Mouse (Mus musculus) kidney, embryonic 14.5 days (tissue): ENCODE data around the gene 1700029I15Rik. TPM values are rescaled to one million over a fixed set of nuclear protein-coding genes. Genes with fewer than 3 reads are reported as not detected.
A peak's percentile ranks its signal among the peaks of the same experiment; 100 is the strongest.

Experiments
- ATAC-seq: fragments of 200-750 bp; cut with Nextera tagmentation; 2 replicates; pipeline ENCODE4 v1.8.0; 2017; ENCODE audit warnings: moderate number of reproducible peaks, mild to moderate bottlenecking, moderate TSS enrichment, moderate library complexity; ENCODE audit not compliant: low FRiP score, low TSS enrichment
- H3K27ac ChIP-seq: fragments of 300-500 bp; sonication (generic); 2 replicates; pipeline ENCODE4 v1.5.1; 2014; ENCODE audit warnings: low read depth, mild to moderate bottlenecking, low read length, moderate library complexity, mixed read lengths
- H3K27me3 ChIP-seq: fragments of 300-500 bp; sonication (generic); 2 replicates; pipeline ENCODE4 v1.6.1; 2014; ENCODE audit warnings: mild to moderate bottlenecking, low read length; ENCODE audit not compliant: control insufficient read depth, insufficient read depth
- H3K36me3 ChIP-seq: fragments of 300-500 bp; sonication (generic); 2 replicates; pipeline ENCODE4 v1.6.1; 2014; ENCODE audit warnings: low read length, mixed read lengths; ENCODE audit not compliant: control insufficient read depth, insufficient read depth
- H3K4me1 ChIP-seq: fragments of 300-500 bp; sonication (generic); 2 replicates; pipeline ENCODE4 v1.6.1; 2014; ENCODE audit warnings: low read length, mixed read lengths; ENCODE audit not compliant: control insufficient read depth, insufficient read depth
- H3K4me2 ChIP-seq: fragments of 300-500 bp; sonication (generic); replicated peaks from 2 replicates; pipeline ENCODE4 v1.6.1; 2014; ENCODE audit warnings: low read depth, mild to moderate bottlenecking, low read length
- H3K4me3 ChIP-seq: fragments of 300-500 bp; sonication (generic); 2 replicates; pipeline ENCODE4 v1.5.1; 2014; ENCODE audit warnings: mild to moderate bottlenecking, low read length
- H3K9ac ChIP-seq: fragments of 300-500 bp; sonication (generic); 2 replicates; pipeline ENCODE4 v1.6.1; 2014; ENCODE audit warnings: low read depth, mild to moderate bottlenecking, low read length, moderate library complexity
- H3K9me3 ChIP-seq: fragments of 300-500 bp; sonication (generic); 2 replicates; pipeline ENCODE4 v1.6.1; 2016; ENCODE audit warnings: low read length; ENCODE audit not compliant: control insufficient read depth
- WGBS: fragments of 180-500 bp; shearing (Covaris S2); extraction: QIAGEN DNeasy Blood & Tissue Kit; methylation state at CpG from one replicate; pipeline ENCODE4 v1.1.7; 2014; 5-methylcytosine and 5-hydroxymethylcytosine counted together
- polyA plus RNA-seq: library from polyadenylated mRNA; unstranded; fragments of >200 nt; fragmentation: Nextera tagmentation; extraction: Ambion mirVana; gene quantifications from 2 replicates; pipeline ENCODE4 v1.2.1, GENCODE M21; 2014

Gene 1700029I15Rik
- polyA plus RNA-seq, 1 experiment from 2014 or later = 2.5 TPM

- no peak for ATAC-seq
- no peak overlapping the region for H3K4me2 ChIP-seq
- WGBS = 92% methylated on average over 18 of the region's 18 CpGs
- no peaks in the 10 kb centered on the region for H3K9me3 ChIP-seq
- H3K9ac ChIP-seq = no peak overlapping the region
- peaks cover 89% of the 10 kb centered on the region for H3K36me3 ChIP-seq
- H3K4me1 ChIP-seq = no peaks in the 10 kb centered on the region
- no peak overlapping the region for H3K27ac ChIP-seq
- H3K4me3 ChIP-seq = no peak overlapping the region
- H3K27me3 ChIP-seq = no peaks in the 10 kb centered on the region
Measured at GRCm38 (mm10) chr2:92408309-92409045, 26.1 kb downstream of the 1700029I15Rik start.

- Histone ChIP-seq H3K4me2 (no peak overlapping the region), H3K36me3 (peaks cover 90% of the 10 kb centered on the region), H3K9me3 (no peaks in the 10 kb centered on the region), H3K9ac (no peak overlapping the region), H3K4me1 (no peaks in the 10 kb centered on the region), H3K4me3 (no peak overlapping the region), H3K27ac (no peak overlapping the region), H3K27me3 (no peaks in the 10 kb centered on the region)
- WGBS = 93% methylated on average over 10 of the region's 10 CpGs
- no peak for ATAC-seq
Measured at GRCm38 (mm10) chr2:92411705-92412104, 29.4 kb downstream of the 1700029I15Rik start.

- no peaks in the 10 kb centered on the region for H3K9me3 ChIP-seq
- H3K4me3 ChIP-seq = no peak overlapping the region
- H3K27ac ChIP-seq = no peak overlapping the region
- ATAC-seq = no peak
- no peak overlapping the region for H3K4me2 ChIP-seq
- H3K27me3 ChIP-seq = no peaks in the 10 kb centered on the region
- 93% methylated on average over 7 of the region's 7 CpGs for WGBS
- no peaks in the 10 kb centered on the region; the same call in 1 of the 2 replicates for H3K4me1 ChIP-seq
- H3K36me3 ChIP-seq = peaks cover 79% of the 10 kb centered on the region
- H3K9ac ChIP-seq = no peak overlapping the region
Measured at GRCm38 (mm10) chr2:92421723-92422387, 39.5 kb downstream of the 1700029I15Rik start.

- no peaks in the 10 kb centered on the region for H3K9me3 ChIP-seq
- no peak for ATAC-seq
- H3K4me2 ChIP-seq = no peak overlapping the region
- WGBS = 68% methylated on average over 10 of the region's 10 CpGs
- no peaks in the 10 kb centered on the region for H3K27me3 ChIP-seq
- H3K4me1 ChIP-seq = no peaks in the 10 kb centered on the region; the same call in 1 of the 2 replicates
- no peak overlapping the region for H3K4me3 ChIP-seq
- no peak overlapping the region for H3K9ac ChIP-seq
- H3K36me3 ChIP-seq = peaks cover 73% of the 10 kb centered on the region
- H3K27ac ChIP-seq = no peak overlapping the region
Measured at GRCm38 (mm10) chr2:92422388-92423135, 40.2 kb downstream of the 1700029I15Rik start.

- no peak overlapping the region for H3K27ac ChIP-seq
- no peak for ATAC-seq
- H3K27me3 ChIP-seq = no peaks in the 10 kb centered on the region
- H3K9me3 ChIP-seq = no peaks in the 10 kb centered on the region
- no peak overlapping the region for H3K4me2 ChIP-seq
- 92% methylated on average over 9 of the region's 9 CpGs for WGBS
- peaks cover 67% of the 10 kb centered on the region for H3K36me3 ChIP-seq
- no peak overlapping the region for H3K9ac ChIP-seq
- no peaks in the 10 kb centered on the region; the same call in 1 of the 2 replicates for H3K4me1 ChIP-seq
- H3K4me3 ChIP-seq = no peak overlapping the region
Measured at GRCm38 (mm10) chr2:92423156-92423555, 40.8 kb downstream of the 1700029I15Rik start.

GRCm38 (mm10) chr2:92423702-92424461, 41.5 kb downstream of the 1700029I15Rik start:
- ATAC-seq = no peak
- H3K4me1 ChIP-seq = no peaks in the 10 kb centered on the region; the same call in 1 of the 2 replicates
- H3K27me3 ChIP-seq = no peaks in the 10 kb centered on the region
- WGBS = 90% methylated on average over 9 of the region's 9 CpGs
- no peak overlapping the region for H3K4me3 ChIP-seq
- peaks cover 61% of the 10 kb centered on the region for H3K36me3 ChIP-seq
- H3K27ac ChIP-seq = peak overlapping the region; percentile 44
- H3K4me2 ChIP-seq = no peak overlapping the region
- H3K9me3 ChIP-seq = no peaks in the 10 kb centered on the region
- no peak overlapping the region for H3K9ac ChIP-seq

- no peak overlapping the region for H3K4me2 ChIP-seq
- H3K4me1 ChIP-seq = no peaks in the 10 kb centered on the region; the same call in 1 of the 2 replicates
- peak overlapping the region; percentile 44 for H3K27ac ChIP-seq
- ATAC-seq = peak; percentile 47
- no peak overlapping the region for H3K9ac ChIP-seq
- peaks cover 53% of the 10 kb centered on the region for H3K36me3 ChIP-seq
- H3K27me3 ChIP-seq = no peaks in the 10 kb centered on the region
- WGBS = 74% methylated on average over 9 of the region's 9 CpGs
- no peak overlapping the region for H3K4me3 ChIP-seq
- no peaks in the 10 kb centered on the region for H3K9me3 ChIP-seq
Measured at GRCm38 (mm10) chr2:92424462-92425308, 42.3 kb downstream of the 1700029I15Rik start.

- peaks cover 46% of the 10 kb centered on the region for H3K36me3 ChIP-seq
- ATAC-seq = no peak
- H3K9me3 ChIP-seq = no peaks in the 10 kb centered on the region
- no peak overlapping the region for H3K4me3 ChIP-seq
- no peaks in the 10 kb centered on the region for H3K27me3 ChIP-seq
- WGBS = 89% methylated on average over 4 of the region's 4 CpGs
- no peak overlapping the region for H3K4me2 ChIP-seq
- H3K4me1 ChIP-seq = no peaks in the 10 kb centered on the region; the same call in 1 of the 2 replicates
- no peak overlapping the region for H3K9ac ChIP-seq
- no peak overlapping the region for H3K27ac ChIP-seq
Measured at GRCm38 (mm10) chr2:92425366-92425765, 43.0 kb downstream of the 1700029I15Rik start.
